Mouse (Mus musculus) liver, adult 2 months (tissue): ENCODE measurements around the gene Parp2.

ENCODE experiments used
- CTCF ChIP-seq: fragments of 200-500 bp; IDR thresholded peaks from 2 replicates; pipeline ENCODE4 v1.5.1; 2011; ENCODE audit warnings: low read depth, low read length, control low read depth
- POLR2A ChIP-seq: fragments of 200-500 bp; IDR thresholded peaks from 2 replicates; pipeline ENCODE4 v1.6.1; 2011; ENCODE audit warnings: low read length, control low read depth; ENCODE audit not compliant: insufficient read depth; ENCODE audit errors: extremely low read depth

DNA sequence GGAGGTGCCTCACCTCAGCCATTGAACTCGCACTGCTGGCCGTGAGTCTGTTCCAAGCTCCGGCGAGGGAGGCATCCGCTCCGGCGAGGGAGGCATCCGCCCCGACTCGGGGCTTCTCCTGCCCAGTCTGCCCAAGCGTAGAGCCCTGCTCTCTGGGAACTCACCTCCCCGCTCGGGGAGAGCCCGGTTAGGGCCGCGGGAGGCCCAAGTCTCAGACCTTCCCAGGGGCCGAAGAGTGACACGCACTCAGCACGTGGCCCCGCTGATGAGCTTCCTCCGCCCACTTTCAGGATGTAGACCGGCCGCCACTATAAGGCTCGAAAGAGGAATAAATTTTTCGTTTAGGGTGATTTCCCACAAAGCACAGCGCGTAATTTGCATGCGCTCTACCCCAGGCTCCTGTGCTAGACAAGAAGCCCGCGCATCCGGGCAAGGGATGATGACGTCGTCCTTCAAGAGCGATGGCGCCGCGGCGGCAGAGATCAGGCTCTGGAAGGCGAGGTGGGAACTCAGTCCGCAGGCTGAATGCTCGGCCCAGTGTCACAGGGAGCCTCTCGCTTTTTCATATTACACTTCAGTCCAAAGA lies at the start of gene Parp2, which contains the start of gene Ccnb1ip1:
- TF ChIP-seq POLR2A (peak; percentile 29; the same call in 1 of the 2 replicates), CTCF (no peak)
